Mouse (Mus musculus): Measurements from ENCODE around the gene E4f1. TPM values are rescaled to one million over a fixed set of nuclear protein-coding genes. Genes with fewer than 3 reads are reported as not detected.
A peak's percentile ranks its signal among the peaks of the same experiment; 100 is the strongest.

E4f1 gene
- polyA plus RNA-seq, 1 experiment = 25.0 TPM

- no peak overlapping the region for H3K27ac ChIP-seq (ENCODE audit: insufficient read depth, low read depth, low read length)
- H3K4me1 ChIP-seq (ENCODE audit: control insufficient read depth, insufficient read depth, low read length) = peaks cover 32% of the 10 kb centered on the region
- TF ChIP-seq CTCF (IDR thresholded peaks at IDR 0.05; ENCODE audit: low read depth, low read length) (no peak), POLR2A (IDR thresholded peaks at IDR 0.05; ENCODE audit: borderline replicate concordance, low read depth, low read length) (no peak)
- H3K4me3 ChIP-seq (ENCODE audit: insufficient read depth, low read length) = no peak overlapping the region
Measured at GRCm38 (mm10) chr17:24475586-24475985, 5.5 kb upstream of the E4f1 start.

GRCm38 (mm10) chr17:24474557-24474956 lies 4.4 kb upstream of the E4f1 start:
- H3K4me1 ChIP-seq (ENCODE audit: control insufficient read depth, insufficient read depth, low read length) = peaks cover 23% of the 10 kb centered on the region
- TF ChIP-seq CTCF (IDR thresholded peaks at IDR 0.05; ENCODE audit: low read depth, low read length) (no peak), POLR2A (IDR thresholded peaks at IDR 0.05; ENCODE audit: borderline replicate concordance, low read depth, low read length) (no peak)
- H3K4me3 ChIP-seq (ENCODE audit: insufficient read depth, low read length) = no peak overlapping the region
- no peak overlapping the region for H3K27ac ChIP-seq (ENCODE audit: insufficient read depth, low read depth, low read length)

- H3K4me3 ChIP-seq (ENCODE audit: insufficient read depth, low read length) = no peak within 1 kb of the TSS
- TF ChIP-seq POLR2A (IDR thresholded peaks at IDR 0.05; ENCODE audit: borderline replicate concordance, low read depth, low read length) (no peak), CTCF (IDR thresholded peaks at IDR 0.05; ENCODE audit: low read depth, low read length) (no peak)
- no peak within 1 kb of the TSS for H3K27ac ChIP-seq (ENCODE audit: insufficient read depth, low read depth, low read length)
- H3K4me1 ChIP-seq (ENCODE audit: control insufficient read depth, insufficient read depth, low read length) = peaks cover 23% of the 10 kb centered on the region
Measured at GRCm38 (mm10) chr17:24473612-24474275, 3.6 kb upstream of the E4f1 start, which contains the start of gene Bricd5. Gene Bricd5 (plus strand): TSS chr17:24473884.

- no peak overlapping the region for H3K4me3 ChIP-seq (ENCODE audit: insufficient read depth, low read length)
- peaks cover 15% of the 10 kb centered on the region for H3K4me1 ChIP-seq (ENCODE audit: control insufficient read depth, insufficient read depth, low read length)
- TF ChIP-seq CTCF (IDR thresholded peaks at IDR 0.05; ENCODE audit: low read depth, low read length) (no peak), POLR2A (IDR thresholded peaks at IDR 0.05; ENCODE audit: borderline replicate concordance, low read depth, low read length) (no peak)
- no peak overlapping the region for H3K27ac ChIP-seq (ENCODE audit: insufficient read depth, low read depth, low read length)
Measured at GRCm38 (mm10) chr17:24472512-24472911, 2.4 kb upstream of the E4f1 start.

- Histone ChIP-seq H3K4me3 (ENCODE audit: insufficient read depth, low read length) (peak overlapping the region; percentile 78), H3K4me1 (ENCODE audit: control insufficient read depth, insufficient read depth, low read length) (peaks cover 14% of the 10 kb centered on the region), H3K27ac (ENCODE audit: insufficient read depth, low read depth, low read length) (peak overlapping the region; percentile 22; the same call in 1 of the 2 replicates)
- TF ChIP-seq CTCF (IDR thresholded peaks at IDR 0.05; ENCODE audit: low read depth, low read length) (no peak), POLR2A (IDR thresholded peaks at IDR 0.05; ENCODE audit: borderline replicate concordance, low read depth, low read length) (no peak)
Measured at GRCm38 (mm10) chr17:24470701-24471527, 801 bp upstream of the E4f1 start.

GRCm38 (mm10) chr17:24469336-24469909 lies 690 bp downstream of the E4f1 start:
- peak overlapping the region; percentile 69 for H3K27ac ChIP-seq (ENCODE audit: insufficient read depth, low read depth, low read length)
- H3K4me1 ChIP-seq (ENCODE audit: control insufficient read depth, insufficient read depth, low read length) = peaks cover 14% of the 10 kb centered on the region
- H3K4me3 ChIP-seq (ENCODE audit: insufficient read depth, low read length) = peak overlapping the region; percentile 78
- TF ChIP-seq POLR2A (IDR thresholded peaks at IDR 0.05; ENCODE audit: borderline replicate concordance, low read depth, low read length) (no peak), CTCF (IDR thresholded peaks at IDR 0.05; ENCODE audit: low read depth, low read length) (no peak)

- no peak overlapping the region for H3K4me3 ChIP-seq (ENCODE audit: insufficient read depth, low read length)
- peaks cover 14% of the 10 kb centered on the region for H3K4me1 ChIP-seq (ENCODE audit: control insufficient read depth, insufficient read depth, low read length)
- TF ChIP-seq POLR2A (IDR thresholded peaks at IDR 0.05; ENCODE audit: borderline replicate concordance, low read depth, low read length) = no peak
- TF ChIP-seq CTCF (IDR thresholded peaks at IDR 0.05; ENCODE audit: low read depth, low read length) = no peak
- no peak overlapping the region for H3K27ac ChIP-seq (ENCODE audit: insufficient read depth, low read depth, low read length)
Measured at GRCm38 (mm10) chr17:24468636-24469246, 1.4 kb downstream of the E4f1 start.

GRCm38 (mm10) chr17:24463374-24464133 lies 6.6 kb downstream of the E4f1 start:
- H3K4me1 ChIP-seq (ENCODE audit: control insufficient read depth, insufficient read depth, low read length) = 0 out of 2 replicates have a peak, but pooled peaks cover 3% of the 10 kb centered on the region
- H3K4me3 ChIP-seq (ENCODE audit: insufficient read depth, low read length) = no peak overlapping the region
- no peak overlapping the region for H3K27ac ChIP-seq (ENCODE audit: insufficient read depth, low read depth, low read length)
- no peak for TF ChIP-seq POLR2A (IDR thresholded peaks at IDR 0.05; ENCODE audit: borderline replicate concordance, low read depth, low read length)
- TF ChIP-seq CTCF (IDR thresholded peaks at IDR 0.05; ENCODE audit: low read depth, low read length) = no peak

- no peak overlapping the region for H3K27ac ChIP-seq (ENCODE audit: insufficient read depth, low read depth, low read length)
- H3K4me1 ChIP-seq (ENCODE audit: control insufficient read depth, insufficient read depth, low read length) = 0 out of 2 replicates have a peak, but pooled peaks cover 3% of the 10 kb centered on the region
- TF ChIP-seq CTCF (IDR thresholded peaks at IDR 0.05; ENCODE audit: low read depth, low read length) (no peak), POLR2A (IDR thresholded peaks at IDR 0.05; ENCODE audit: borderline replicate concordance, low read depth, low read length) (no peak)
- H3K4me3 ChIP-seq (ENCODE audit: insufficient read depth, low read length) = no peak overlapping the region
Measured at GRCm38 (mm10) chr17:24462932-24463331, 7.2 kb downstream of the E4f1 start.

All from bone marrow macrophage, adult 2 months (primary cell).